Mouse (Mus musculus) frontal cortex, postnatal 14 days (tissue): ENCODE measurements around the gene Aldh16a1.

Experiments used
- DNase-seq, 2 experiments: peaks; one replicate each; pipeline ENCODE4 v3.0.0; 2022; ENCODE audit warnings: low spot score in 2 of 2

Aldh16a1 gene

GRCm38 (mm10) chr7:45154096-45154992 lies at the start of gene Aldh16a1, which contains the start of gene Pih1d1:
Aldh16a1 (minus strand) TSS chr7:45154584.
Pih1d1 (plus strand) TSS chr7:45154303.
- DNase-seq = peak; percentile 93 to 97

GRCm38 (mm10) chr7:45202654-45203053 lies 48.3 kb upstream of the Aldh16a1 start:
- no peak for DNase-seq

- no peak for DNase-seq
Observed at GRCm38 (mm10) chr7:45198961-45199360, 44.6 kb upstream of the Aldh16a1 start.

- DNase-seq = peak; percentile 44 to 53
Observed at GRCm38 (mm10) chr7:45198435-45198834, 44.1 kb upstream of the Aldh16a1 start.

- DNase-seq = no peak
Observed at GRCm38 (mm10) chr7:45196994-45197393, 42.6 kb upstream of the Aldh16a1 start.

- DNase-seq = no peak
Observed at GRCm38 (mm10) chr7:45196176-45196535, 41.8 kb upstream of the Aldh16a1 start.

GRCm38 (mm10) chr7:45195341-45196175 lies 41.2 kb upstream of the Aldh16a1 start:
- DNase-seq = no peak

GRCm38 (mm10) chr7:45193871-45194785 lies 39.7 kb upstream of the Aldh16a1 start:
- no peak for DNase-seq

GRCm38 (mm10) chr7:45193406-45193805 lies 39.0 kb upstream of the Aldh16a1 start:
- no peak for DNase-seq

- DNase-seq = no peak
Observed at GRCm38 (mm10) chr7:45192585-45193310, 38.4 kb upstream of the Aldh16a1 start.

- DNase-seq = no peak
Observed at GRCm38 (mm10) chr7:45191803-45192363, 37.5 kb upstream of the Aldh16a1 start.

GRCm38 (mm10) chr7:45191161-45191560 lies 36.8 kb upstream of the Aldh16a1 start:
- no peak for DNase-seq

- no peak for DNase-seq
Observed at GRCm38 (mm10) chr7:45190186-45190585, 35.8 kb upstream of the Aldh16a1 start.

GRCm38 (mm10) chr7:45189600-45189999 lies 35.2 kb upstream of the Aldh16a1 start:
- no peak for DNase-seq

GRCm38 (mm10) chr7:45185921-45186320 lies 31.5 kb upstream of the Aldh16a1 start:
- no peak for DNase-seq

GRCm38 (mm10) chr7:45183672-45184071 lies 29.3 kb upstream of the Aldh16a1 start:
- no peak for DNase-seq

GRCm38 (mm10) chr7:45182606-45183005 lies 28.2 kb upstream of the Aldh16a1 start:
- DNase-seq = no peak

- DNase-seq = peak; percentile 69 to 82
Observed at GRCm38 (mm10) chr7:45182199-45182601, 27.8 kb upstream of the Aldh16a1 start.

GRCm38 (mm10) chr7:45181540-45181939 lies 27.2 kb upstream of the Aldh16a1 start:
- DNase-seq = no peak

GRCm38 (mm10) chr7:45180896-45181477 lies 26.6 kb upstream of the Aldh16a1 start, which contains the start of gene Pth2:
Pth2 (plus strand) TSS chr7:45180995.
- no peak for DNase-seq
